Mouse (Mus musculus) kidney, adult 8-10 months (tissue): ENCODE results near the gene Dph1.
A peak's percentile ranks its signal among the peaks of the same experiment; 100 is the strongest.

Experiments
- DNase-seq, 2 experiments: peaks; one replicate each; pipeline ENCODE4 v3.0.0; 2022

Gene Dph1

DNA sequence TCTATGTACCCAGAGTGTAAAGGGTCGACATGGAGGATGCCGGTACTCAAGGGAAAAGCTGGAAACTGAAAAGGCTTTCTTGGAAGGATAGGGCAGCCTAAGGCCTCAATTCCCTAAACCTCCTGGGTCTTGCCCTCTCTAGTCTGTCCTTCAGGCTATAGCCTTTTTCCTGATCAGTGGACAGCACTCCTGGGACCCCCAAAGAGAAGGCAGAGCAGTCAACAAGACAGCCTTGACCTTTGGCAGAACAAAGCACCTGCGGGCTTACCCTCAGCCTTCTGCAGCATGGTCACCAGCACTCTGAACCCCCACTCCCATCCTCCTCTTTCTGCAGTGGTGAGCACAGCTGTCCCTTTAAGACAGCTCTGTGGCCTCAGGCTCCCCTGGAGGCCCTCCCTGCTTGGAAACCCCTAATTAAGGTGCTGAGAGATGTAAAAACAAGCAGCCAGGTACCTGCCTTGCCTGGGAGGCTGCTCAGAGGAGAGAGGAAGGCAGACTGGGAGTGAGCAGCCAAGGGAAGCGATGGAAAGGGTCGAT lies at the start of gene Dph1:
Dph1 (minus strand) TSS at position 337 of the 537 bp plus-strand sequence.
- no peak for DNase-seq

DNA sequence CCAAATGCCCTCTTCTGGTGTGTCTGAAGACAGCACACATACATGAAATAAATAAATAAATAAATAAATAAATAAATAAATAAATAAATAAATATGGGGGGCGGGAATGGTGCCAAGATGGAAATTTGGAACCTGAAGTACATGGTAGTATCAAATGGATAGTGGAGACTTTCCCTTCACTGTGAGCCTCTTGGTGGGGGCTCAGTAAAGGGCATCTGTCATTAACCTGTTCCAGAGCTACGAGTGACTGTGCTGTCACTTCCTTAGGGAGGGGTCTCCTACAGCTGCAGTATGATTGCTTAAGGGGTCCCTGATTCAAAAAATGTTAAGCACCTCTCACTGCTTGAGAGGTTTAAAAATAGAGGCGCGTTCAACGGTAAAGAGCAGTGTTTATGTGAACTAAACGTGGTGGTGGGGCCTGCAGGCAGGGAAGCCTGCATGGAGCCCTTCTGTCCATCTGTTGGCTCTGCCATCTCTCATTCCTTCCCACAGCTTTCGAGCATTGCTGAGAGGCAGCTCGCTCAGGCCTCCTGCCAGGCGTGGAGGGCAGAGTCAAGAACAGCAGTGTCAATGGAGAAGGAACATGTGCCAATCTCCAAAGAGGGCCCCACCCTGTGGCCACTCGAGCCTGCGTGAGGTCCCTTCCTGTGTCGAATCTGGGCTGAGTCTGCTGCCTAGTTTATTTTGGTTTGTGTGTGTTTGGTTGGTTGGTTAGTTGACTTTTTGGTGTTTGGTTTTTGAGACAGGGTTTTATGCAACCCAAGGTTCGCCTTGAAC lies 49.3 kb upstream of the Dph1 start:
- no peak for DNase-seq

DNA sequence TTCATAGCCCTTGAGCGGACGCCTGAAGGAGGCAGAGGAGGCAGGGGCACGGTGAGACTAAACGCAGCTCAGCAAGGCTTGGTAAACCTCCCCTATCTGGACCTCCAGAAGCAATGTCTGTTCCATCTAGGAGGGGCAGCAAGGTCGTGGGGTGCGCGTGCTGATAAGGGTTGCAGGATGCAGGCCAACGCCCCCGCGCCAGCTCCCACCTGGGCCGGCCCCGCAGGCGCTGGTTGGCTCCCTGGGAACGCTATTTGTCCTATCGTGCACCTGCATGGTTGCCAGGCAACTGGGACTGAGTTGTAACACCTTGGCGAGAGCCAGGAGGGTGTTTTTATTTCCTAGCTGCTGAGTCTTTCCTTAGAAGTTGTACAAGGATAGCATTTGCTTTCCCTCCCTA lies 43.7 kb upstream of the Dph1 start:
- DNase-seq: peak; percentile 47 to 50

DNA sequence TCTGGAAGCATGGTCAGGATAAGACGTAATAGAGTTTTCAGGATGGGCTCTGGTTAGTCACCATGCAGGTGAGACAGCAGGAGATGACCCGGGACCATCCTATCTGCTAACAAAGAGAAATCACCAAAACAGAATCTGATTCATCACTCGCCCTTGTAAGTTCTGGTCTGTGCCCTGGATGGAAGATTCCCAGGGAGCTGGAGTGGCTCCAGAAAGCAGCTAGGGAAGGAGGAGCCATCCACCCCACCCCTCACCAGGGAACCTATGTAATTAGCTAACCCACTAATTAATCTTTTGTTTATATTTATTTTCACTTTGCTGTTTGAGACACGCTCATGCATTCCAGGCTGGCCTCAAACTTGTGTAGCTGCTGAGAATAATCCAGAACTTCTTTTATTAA lies 41.4 kb upstream of the Dph1 start:
- DNase-seq: no peak

DNA sequence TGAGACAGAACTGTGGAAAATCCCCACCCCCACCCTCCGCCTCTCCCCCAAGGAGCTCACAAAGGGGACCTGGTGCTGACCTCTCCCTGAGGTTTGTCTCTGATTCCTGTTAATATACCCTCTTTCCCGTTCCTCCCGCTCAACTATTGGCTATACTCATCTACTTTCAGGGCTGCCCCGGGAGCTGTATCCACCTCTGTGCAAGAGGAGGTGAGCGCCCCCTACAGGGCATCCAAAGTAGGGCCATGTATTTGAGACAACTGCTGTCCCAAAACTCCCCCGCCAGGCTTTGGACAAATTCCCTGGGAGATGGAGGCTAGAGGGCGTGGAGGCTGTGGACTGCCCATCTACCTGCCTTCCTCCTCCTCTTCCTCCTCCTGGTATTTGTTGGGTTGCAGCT lies 40.7 kb upstream of the Dph1 start:
- peak; percentile 63 to 80 for DNase-seq

DNA sequence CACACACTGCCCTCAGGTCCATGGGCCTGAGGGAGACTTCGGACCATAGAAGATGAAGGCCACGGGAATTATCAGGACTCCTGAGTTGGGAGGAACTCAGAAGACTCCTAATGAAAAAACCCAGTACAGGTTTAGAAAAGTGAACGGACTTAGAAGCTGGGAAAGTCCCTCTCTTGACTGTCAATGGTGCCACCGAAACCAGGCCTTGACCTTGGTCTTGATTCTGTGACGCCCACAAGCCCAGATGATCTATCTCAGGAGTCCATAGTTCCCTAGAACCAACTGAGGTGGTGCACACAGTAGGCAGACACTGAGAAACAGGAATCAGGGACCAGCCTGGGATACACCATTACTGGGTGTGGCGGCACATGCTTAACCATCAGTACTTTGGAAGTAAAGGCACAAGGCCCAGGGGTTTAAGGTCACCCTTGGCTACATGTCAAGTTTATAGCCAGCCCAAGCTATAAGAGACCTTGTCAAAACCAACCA lies 39.3 kb upstream of the Dph1 start:
- DNase-seq: no peak

DNA sequence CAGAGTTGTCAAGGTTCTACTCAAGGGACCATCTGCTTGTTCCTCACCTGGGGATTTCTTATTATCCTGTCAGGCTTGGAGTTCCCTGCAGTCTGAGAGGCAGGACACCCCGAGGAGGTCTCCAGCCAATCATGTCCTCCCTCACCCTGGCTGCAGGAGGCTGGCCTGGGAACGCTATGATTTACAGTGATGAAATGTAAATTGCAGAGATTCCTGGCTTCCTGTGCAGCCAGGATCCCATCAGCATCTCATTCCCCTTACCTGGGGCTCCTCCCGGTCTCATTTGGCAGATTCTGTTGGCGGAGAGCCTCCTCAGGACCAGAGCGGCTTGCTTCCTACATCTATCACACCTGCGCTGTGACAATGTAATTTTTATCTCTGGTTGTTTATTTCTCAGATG lies 38.2 kb upstream of the Dph1 start:
- no peak for DNase-seq

DNA sequence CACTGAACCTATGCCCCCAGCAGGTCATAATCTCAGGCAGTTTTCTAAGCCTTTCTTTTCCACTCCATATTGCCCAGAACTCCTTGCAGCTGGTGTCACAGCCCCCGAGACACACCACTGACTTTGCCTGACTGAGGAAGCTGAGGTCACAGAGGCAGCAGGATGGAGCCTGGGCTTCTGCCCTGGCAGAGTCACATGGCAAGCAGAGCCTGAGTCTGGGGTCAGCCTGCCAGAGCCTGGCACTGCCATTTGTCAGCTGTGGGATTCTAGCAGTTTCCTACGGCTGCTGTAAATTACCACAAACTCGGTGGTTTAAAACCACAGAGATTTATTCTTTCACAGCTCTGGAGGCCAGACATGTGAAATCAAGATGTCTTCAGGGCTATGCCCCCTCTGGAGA lies 36.6 kb upstream of the Dph1 start:
- DNase-seq: no peak

DNA sequence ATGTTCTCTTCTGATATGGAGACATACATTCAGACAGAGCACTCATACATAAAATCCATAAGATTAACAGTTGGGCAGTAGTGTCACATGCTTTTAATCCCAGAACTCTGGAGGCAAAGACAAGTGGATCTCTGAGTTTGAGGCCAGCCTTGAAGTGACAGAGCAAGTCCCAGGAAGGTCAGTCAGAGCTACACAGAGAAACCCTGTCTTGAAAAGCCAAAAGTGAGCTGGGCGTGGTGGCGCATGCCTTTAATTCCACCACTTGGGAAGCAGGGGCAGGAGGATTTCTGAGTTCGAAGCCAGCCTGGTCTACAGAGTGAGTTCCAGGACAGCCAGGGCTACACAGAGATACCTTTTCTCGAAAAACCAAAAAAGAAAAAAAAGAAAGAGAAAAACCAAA lies 33.8 kb upstream of the Dph1 start:
- no peak for DNase-seq

DNA sequence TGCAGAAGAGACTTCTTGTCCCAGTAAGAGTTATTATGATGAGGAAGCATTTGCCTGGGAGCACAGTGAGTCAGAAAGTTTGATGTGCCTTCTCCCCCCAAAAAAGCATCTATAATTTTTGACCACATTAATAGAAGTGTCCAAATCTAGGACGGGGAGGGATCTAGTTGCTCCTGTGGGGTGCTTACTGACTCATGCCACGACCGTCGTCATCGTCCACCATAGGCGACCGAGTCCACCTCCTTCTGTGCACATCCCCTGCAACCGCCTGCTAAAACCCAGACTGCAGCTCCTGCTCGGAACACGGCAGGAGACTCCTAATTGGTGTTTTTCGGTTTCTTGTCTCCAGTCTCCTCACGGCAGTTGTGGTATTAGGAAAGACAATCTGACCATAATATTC lies 33.0 kb upstream of the Dph1 start:
- no peak for DNase-seq

DNA sequence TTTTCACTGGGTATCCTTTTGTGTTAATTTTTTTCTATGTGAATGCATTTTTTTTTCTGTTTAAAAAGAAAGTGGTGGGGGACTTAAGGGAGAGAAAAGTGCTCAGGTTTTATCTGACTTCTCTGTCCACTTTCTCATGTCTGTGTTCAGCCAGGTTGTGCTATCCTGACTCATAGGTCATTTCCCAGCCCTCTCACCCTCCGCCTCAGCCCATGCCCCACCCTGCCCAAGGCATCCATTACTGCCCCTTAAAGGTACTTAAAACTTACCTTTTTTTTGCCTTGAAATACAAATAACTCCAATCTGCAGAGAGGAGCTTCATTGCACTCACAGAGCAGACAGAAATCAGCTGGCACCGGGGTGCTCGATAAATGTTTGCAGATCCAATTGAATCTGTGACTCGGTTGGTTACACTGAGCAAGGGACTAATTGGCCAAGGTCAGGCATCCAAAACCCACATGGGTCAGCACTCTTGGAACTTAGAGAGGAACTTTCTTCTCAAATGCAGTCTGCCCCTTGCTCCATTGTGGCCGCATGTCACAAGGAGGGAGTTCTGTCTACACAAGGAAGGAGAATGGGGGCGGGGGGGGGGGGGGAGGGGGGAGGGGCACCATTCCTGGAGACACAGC lies 29.6 kb upstream of the Dph1 start:
- DNase-seq: no peak

DNA sequence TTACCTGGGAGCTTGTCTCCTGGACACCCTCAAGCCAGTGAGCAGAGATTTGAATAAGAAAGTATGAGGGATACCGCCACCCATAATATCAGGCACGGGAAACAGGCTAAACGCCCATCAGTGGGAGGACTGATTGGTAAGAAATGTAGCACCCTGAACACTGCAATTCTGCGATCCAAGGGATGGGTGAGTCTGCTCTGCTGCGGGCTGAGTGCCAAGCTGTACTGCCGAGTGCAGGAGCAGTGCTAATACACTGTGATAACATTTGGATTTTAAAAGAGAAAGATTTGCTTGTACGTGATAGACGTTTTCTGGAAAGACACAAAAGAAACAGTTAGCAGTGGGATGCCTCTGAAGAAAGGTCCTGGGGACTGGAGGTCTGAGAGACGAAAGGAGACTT lies 29.1 kb upstream of the Dph1 start:
- no peak for DNase-seq

DNA sequence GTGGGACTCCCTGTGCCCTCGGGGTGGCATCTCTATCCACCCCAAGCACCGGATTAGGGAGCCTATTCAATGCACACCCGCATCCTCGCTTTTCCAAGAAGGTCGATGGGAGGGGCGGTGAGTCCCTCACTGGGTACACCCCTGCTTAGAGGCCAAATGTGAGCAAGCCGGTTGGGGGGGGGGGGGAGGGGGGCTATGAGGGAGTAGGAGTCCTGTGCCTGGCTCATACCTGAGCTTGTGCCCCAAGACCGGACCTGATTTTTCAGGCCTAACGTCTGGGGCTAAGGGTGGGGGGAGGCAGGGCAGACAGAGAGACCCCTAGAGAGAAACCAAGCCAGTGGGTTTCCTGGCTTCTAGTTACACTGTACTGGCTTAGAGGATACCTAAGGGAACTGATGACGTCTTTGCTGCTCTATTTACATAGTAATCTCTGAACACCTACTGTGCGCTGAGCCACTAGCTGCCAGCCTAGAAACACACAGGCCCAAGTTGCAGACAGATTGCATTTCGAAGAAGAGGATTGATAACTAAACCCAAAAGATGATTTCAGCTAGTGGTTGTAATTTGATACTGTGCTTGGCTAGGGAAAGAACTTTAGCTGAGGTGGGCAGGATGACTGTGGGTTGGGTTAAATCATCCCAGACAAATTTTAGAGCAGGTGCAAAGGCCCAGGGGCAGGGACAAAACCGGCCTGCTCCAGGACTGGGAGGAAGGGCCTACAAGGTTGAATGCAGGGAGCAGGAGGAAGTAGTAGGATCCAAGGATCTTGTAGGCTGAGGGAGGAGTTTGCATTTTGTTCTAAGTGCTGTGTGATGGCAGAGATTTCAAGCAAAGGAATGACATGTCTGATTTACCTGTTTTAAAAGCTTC lies 23.3 kb upstream of the Dph1 start:
- DNase-seq: peak; percentile 42 to 55

DNA sequence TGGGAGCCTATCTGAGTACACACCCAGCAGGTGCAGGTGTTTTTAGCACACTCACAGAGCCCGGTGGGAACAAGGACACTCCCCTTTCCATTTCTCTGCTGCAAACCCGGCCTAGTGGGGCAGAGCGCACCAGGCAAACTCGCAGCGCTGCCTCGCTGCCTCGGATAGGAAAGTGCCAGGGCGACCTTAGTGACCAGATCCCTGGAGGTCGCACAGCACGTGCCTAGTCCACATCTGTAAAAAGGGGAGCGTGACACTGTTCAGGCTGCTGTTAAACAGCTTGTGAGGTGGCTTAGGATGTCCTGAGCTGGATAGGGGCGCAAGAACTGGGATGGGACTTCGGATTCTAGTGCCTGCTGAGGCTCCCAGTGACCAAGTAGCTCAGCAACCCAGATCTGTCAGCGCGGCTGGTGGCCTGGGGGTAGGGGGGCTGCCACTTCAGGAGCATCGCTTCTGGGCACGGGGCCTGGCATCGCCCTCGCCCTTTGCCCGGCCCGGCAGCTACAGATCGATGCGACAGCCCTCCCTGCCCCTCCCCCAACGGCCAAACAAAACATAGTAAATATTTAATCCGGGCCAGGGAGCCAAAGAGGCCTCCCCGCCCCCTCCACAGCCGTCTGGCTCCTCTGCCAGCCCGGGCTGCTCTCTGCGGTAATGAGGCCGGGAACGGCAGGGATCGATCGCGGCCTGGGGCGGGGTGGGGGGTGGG lies 22.5 kb upstream of the Dph1 start:
- peak; percentile 93 to 96 for DNase-seq

DNA sequence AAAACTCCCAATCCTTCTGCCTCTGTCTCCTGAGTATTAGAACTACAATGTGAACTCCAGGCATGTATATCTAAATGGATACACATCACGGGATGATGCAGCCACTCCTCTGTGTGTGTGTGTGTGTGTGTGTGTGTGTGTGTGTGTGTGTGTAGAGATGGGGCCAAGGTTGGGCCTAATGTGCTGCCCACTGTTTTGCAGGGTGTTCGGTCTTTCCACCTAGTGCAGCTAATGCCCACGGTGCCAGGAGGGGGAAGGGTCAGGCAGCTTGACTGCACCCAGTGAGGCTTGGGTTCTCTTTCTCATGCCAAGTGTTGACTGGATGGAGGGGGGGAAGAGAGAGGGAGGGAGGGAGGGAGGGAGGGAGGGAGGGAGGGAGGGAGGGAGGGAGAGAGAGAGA lies 21.8 kb upstream of the Dph1 start:
- DNase-seq: peak; percentile 64 to 79

DNA sequence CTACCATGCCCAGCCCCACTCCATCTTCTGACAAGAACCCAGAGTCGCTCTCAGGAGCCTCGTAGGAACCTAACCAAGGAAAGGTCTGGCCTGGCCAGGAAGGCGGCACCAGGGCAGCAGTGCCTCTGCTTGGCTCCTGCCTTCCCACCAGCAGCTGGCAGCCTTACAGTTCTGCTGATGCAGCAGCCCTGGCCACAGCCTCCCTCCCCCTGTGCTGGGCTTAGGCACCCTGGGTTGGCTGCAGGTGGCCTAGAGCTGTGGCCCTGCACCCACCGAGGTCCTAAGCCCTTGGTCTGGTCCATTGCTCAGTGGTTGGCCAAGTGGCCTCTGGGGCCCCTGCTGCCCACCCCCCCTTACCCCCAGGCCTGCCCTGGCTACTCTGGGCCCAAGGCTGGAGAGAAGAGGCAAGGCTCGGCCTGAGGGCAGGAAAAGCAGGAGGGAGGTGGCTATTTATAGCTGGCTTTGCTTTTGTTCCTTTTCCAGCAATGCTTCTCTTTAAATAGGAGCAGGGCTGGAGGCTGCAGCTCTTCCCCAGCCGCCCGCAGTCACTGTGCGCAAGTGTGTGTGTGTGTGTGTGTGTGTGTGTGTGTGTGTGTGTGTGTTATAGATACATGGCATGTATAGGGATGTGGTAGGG lies 21.1 kb upstream of the Dph1 start:
- peak; percentile 76 to 77 for DNase-seq

DNA sequence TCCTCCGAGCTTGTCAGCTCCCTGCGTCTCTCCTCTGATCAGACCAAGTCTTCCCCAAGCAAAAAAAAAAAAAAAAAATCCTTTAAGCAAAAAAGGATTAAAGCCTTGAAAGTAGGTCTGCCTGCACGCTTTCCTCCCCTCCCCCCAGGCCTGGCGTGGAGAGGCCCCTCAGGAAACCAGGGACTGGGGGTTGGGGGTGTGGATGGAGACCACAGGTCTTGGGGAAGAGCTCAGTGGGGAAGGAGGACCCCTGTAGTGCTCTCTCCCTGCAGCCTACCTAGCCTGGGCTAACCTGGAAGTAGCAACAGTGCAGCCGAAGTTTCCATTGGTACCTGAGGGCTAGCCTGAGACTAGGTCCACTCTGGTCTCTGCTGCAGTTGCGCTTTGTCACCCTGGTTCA lies 19.7 kb upstream of the Dph1 start:
- no peak for DNase-seq

DNA sequence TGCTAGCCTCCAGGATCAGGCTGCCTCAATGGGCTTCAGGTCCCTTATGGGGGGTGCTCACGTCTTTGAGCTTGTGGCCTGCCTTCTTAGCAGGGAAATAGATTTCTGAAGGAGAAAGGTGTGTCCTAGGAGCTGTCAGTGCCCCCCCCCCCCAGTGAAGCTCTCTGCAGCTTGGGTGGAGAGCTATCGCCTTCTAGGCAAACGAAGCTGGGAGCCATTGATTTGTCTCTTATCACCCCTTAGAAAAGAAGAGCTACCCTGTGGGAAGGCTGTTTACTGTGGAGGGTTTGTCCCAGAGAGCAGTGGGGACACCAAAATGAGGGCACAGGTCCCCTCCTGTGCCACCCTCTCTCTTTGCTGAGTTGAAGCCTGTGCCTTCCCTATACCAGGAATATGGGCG lies 19.1 kb upstream of the Dph1 start:
- no peak for DNase-seq

DNA sequence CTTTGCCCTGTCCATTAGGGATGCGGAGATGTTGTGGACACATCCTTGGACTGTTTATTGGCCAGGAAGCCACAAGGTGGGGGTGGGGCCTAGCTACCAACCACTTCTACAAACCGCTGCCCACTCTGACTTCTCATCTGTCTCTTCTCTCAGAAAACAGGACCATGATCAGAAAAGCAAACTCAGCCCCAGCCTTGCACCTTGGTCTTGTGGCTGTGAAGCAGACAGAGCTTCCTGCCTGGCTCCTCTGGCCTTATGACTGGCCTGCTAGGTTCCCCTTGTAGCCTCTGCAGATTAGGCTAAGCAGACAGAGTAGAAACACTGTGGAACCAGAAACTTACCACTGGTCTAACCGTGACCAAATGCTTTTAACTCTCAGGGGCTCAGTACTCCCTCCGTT lies 18.3 kb upstream of the Dph1 start:
- no peak for DNase-seq

DNA sequence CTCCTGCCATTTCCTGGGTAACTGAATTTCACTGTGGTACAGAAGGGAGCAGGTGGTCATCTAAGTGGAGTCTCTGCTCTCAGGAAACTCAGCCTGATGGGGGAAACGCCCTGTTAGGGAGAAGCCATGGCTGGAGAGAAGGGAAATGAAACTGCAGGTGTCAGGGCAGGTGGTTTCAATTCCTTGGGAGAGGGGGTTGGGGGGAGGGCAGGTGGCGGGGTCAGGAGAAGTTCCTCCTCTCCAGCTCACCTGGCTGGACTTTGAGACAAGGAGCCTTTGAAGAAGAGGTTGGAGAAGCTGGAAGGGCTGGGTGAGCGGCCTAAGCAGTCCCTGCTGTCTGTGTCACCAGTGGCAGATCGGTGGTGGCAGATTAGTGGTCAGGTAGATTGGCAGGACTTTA lies 15.3 kb upstream of the Dph1 start:
- DNase-seq: no peak

DNA sequence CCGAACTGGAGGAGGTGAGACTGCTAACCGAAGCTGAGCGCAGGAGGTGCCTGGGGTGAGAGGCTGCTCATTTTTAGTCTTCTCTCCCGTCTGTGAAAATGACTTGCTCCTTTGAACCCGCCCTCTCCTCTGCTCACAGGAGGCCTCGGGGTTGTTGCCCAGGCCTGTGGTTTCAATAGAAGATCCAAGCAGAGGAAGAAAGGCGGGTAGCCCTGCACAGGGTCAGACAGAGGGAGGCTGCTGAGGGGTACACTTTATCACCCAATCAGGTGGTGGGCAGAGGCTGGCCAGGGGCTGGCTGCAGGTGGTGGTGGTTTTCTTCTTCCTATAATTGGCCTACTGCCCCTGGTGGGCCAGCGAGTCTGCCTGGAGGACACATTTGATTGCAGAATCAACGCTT lies 13.4 kb upstream of the Dph1 start:
- DNase-seq: no peak

DNA sequence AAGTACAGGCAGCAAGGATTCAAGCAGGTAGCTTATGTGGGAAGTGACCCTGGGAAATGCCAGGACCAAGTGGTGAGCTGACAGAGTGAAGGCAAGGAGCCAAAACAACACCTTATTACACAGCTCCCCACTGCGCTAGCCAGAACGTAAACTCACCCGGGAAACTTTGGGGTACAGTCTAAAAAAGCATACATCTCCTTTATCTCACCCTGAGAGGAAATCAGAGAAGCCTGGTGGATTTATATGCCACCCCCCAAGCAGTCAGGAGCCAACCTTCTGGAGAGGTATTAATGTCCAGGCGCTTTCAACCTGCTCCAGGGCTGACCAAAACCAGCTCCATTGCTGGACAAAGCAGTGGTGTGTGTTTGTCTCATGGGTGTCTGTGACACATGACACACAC lies 12.9 kb upstream of the Dph1 start:
- no peak for DNase-seq
